Mouse (Mus musculus): ENCODE data around the gene Txn2.

Gene Txn2

GRCm38 (mm10) chr15:77934326-77934725 is 5.5 kb upstream of the Txn2 start:
- DNase-seq (ENCODE audit: low spot score), result no peak

- peak; percentile 92 for DNase-seq (ENCODE audit: low spot score)
These were observed 5.0 kb upstream of the Txn2 start for GRCm38 (mm10) chr15:77933770-77934169.

GRCm38 (mm10) chr15:77933222-77933621 is 4.4 kb upstream of the Txn2 start:
- DNase-seq (ENCODE audit: low spot score), result no peak

- peak; percentile 80 for DNase-seq (ENCODE audit: low spot score)
These were observed 2.8 kb upstream of the Txn2 start for GRCm38 (mm10) chr15:77931689-77932016.

- DNase-seq (ENCODE audit: low spot score), result peak; percentile 51
These were observed 2.3 kb upstream of the Txn2 start for GRCm38 (mm10) chr15:77930986-77931688.

- DNase-seq (ENCODE audit: low spot score), result peak; percentile 35
These were observed 998 bp upstream of the Txn2 start for GRCm38 (mm10) chr15:77929804-77930203.

GRCm38 (mm10) chr15:77928091-77928490 is 715 bp downstream of the Txn2 start:
- DNase-seq (ENCODE audit: low spot score), result no peak

GRCm38 (mm10) chr15:77926921-77927320 is 1.9 kb downstream of the Txn2 start:
- peak; percentile 27 for DNase-seq (ENCODE audit: low spot score)

GRCm38 (mm10) chr15:77925195-77925594 is 3.6 kb downstream of the Txn2 start:
- DNase-seq (ENCODE audit: low spot score), result no peak

GRCm38 (mm10) chr15:77923267-77924035 is 5.4 kb downstream of the Txn2 start:
- DNase-seq (ENCODE audit: low spot score), result no peak

- DNase-seq (ENCODE audit: low spot score), result no peak
These were observed 6.1 kb downstream of the Txn2 start for GRCm38 (mm10) chr15:77922710-77923109.

GRCm38 (mm10) chr15:77921636-77922035 is 7.2 kb downstream of the Txn2 start:
- no peak for DNase-seq (ENCODE audit: low spot score)

- DNase-seq (ENCODE audit: low spot score), result no peak
These were observed 8.0 kb downstream of the Txn2 start for GRCm38 (mm10) chr15:77920511-77921462.

GRCm38 (mm10) chr15:77919441-77919840 is 9.4 kb downstream of the Txn2 start:
- no peak for DNase-seq (ENCODE audit: low spot score)

GRCm38 (mm10) chr15:77916851-77917544 is 11.8 kb downstream of the Txn2 start:
- peak; percentile 79 for DNase-seq (ENCODE audit: low spot score)

GRCm38 (mm10) chr15:77915287-77915686 is 13.5 kb downstream of the Txn2 start:
- DNase-seq (ENCODE audit: low spot score), result no peak

GRCm38 (mm10) chr15:77914507-77914906 is 14.3 kb downstream of the Txn2 start:
- DNase-seq (ENCODE audit: low spot score), result no peak

- no peak for DNase-seq (ENCODE audit: low spot score)
These were observed 15.8 kb downstream of the Txn2 start for GRCm38 (mm10) chr15:77913054-77913453.

- DNase-seq (ENCODE audit: low spot score), result no peak
These were observed 16.2 kb downstream of the Txn2 start for GRCm38 (mm10) chr15:77912585-77912984.

- no peak for DNase-seq (ENCODE audit: low spot score)
These were observed 16.8 kb downstream of the Txn2 start for GRCm38 (mm10) chr15:77912048-77912447.

GRCm38 (mm10) chr15:77911065-77911464 is 17.7 kb downstream of the Txn2 start:
- no peak for DNase-seq (ENCODE audit: low spot score)
